Mouse (Mus musculus): Measurements from ENCODE around the gene Arhgap20. TPM values are rescaled to one million over a fixed set of nuclear protein-coding genes. Genes with fewer than 3 reads are reported as not detected.

The Arhgap20 gene
- 0.37 TPM in 1 of 2 replicates, not detected in the other for polyA plus RNA-seq (2011; ENCODE audit: insufficient read depth, insufficient read length, low replicate concordance, missing spikeins)

DNA sequence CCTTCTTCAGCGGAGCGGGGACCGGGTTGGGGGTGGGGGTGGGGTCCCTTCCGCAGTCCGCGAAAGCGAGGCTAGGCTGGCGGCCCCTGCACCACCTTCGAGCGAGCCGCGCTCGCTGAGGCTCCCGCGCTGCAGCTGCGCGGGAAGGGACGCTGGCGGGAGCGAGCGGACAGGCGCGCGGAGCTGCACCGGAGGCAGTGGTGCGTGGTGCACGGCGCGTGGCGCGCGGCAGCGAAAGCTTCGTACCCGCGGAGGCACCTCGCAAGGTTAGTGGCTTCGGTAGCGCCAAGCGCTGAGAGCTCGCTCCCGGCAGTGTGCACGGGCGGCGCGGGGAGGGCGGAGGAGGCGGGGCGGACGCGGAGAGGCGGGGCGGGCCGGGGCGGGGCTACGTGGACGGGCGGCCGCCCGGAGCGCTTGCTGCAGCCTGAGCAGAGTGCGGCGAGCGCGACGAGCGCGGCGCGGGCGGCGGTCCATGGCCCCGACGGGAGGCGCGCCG is at the start of gene Arhgap20:
TSS of gene Arhgap20 (plus strand) at position 417 of the 496 bp plus-strand sequence.
- TF ChIP-seq POLR2A (IDR thresholded peaks at IDR 0.05; ENCODE audit: borderline replicate concordance, control insufficient read depth, low read depth, low read length) = no peak
- TF ChIP-seq CTCF (IDR thresholded peaks at IDR 0.05; ENCODE audit: control insufficient read depth, insufficient read depth, low read length) = no peak
- no peak within 1 kb of the TSS for H3K27ac ChIP-seq (ENCODE audit: control insufficient read depth, insufficient read depth, low read depth, low read length, poor library complexity)
- under 1% methylated on average over 54 of the region's 77 CpGs for WGBS
- no peaks in the 10 kb centered on the region for H3K4me1 ChIP-seq (ENCODE audit: control insufficient read depth, insufficient read depth, low read length)
- peak within 1 kb of the TSS; percentile 54 for H3K4me3 ChIP-seq (replicated peaks; ENCODE audit: control insufficient read depth, low read depth, low read length)

- Histone ChIP-seq H3K27ac (ENCODE audit: control insufficient read depth, insufficient read depth, low read depth, low read length, poor library complexity) (no peak overlapping the region), H3K4me3 (replicated peaks; ENCODE audit: control insufficient read depth, low read depth, low read length) (no peak overlapping the region), H3K4me1 (ENCODE audit: control insufficient read depth, insufficient read depth, low read length) (no peaks in the 10 kb centered on the region)
- TF ChIP-seq CTCF (IDR thresholded peaks at IDR 0.05; ENCODE audit: control insufficient read depth, insufficient read depth, low read length) (no peak), POLR2A (IDR thresholded peaks at IDR 0.05; ENCODE audit: borderline replicate concordance, control insufficient read depth, low read depth, low read length) (no peak)
- WGBS = 75% methylated on average over 3 of the region's 3 CpGs
Observed at GRCm38 (mm10) chr9:51718793-51719192, 46.3 kb upstream of the Arhgap20 start.

GRCm38 (mm10) chr9:51727960-51728359 is 37.2 kb upstream of the Arhgap20 start:
- no peak overlapping the region for H3K27ac ChIP-seq (ENCODE audit: control insufficient read depth, insufficient read depth, low read depth, low read length, poor library complexity)
- TF ChIP-seq POLR2A (IDR thresholded peaks at IDR 0.05; ENCODE audit: borderline replicate concordance, control insufficient read depth, low read depth, low read length) = no peak
- TF ChIP-seq CTCF (IDR thresholded peaks at IDR 0.05; ENCODE audit: control insufficient read depth, insufficient read depth, low read length) = no peak
- H3K4me3 ChIP-seq (replicated peaks; ENCODE audit: control insufficient read depth, low read depth, low read length) = no peak overlapping the region
- H3K4me1 ChIP-seq (ENCODE audit: control insufficient read depth, insufficient read depth, low read length) = no peaks in the 10 kb centered on the region
- 32% methylated on average over 6 of the region's 6 CpGs for WGBS

- no peak overlapping the region for H3K27ac ChIP-seq (ENCODE audit: control insufficient read depth, insufficient read depth, low read depth, low read length, poor library complexity)
- 73% methylated on average over 9 of the region's 9 CpGs for WGBS
- no peaks in the 10 kb centered on the region for H3K4me1 ChIP-seq (ENCODE audit: control insufficient read depth, insufficient read depth, low read length)
- no peak for TF ChIP-seq POLR2A (IDR thresholded peaks at IDR 0.05; ENCODE audit: borderline replicate concordance, control insufficient read depth, low read depth, low read length)
- TF ChIP-seq CTCF (IDR thresholded peaks at IDR 0.05; ENCODE audit: control insufficient read depth, insufficient read depth, low read length) = no peak
- H3K4me3 ChIP-seq (replicated peaks; ENCODE audit: control insufficient read depth, low read depth, low read length) = no peak overlapping the region
Observed at GRCm38 (mm10) chr9:51735180-51736034, 29.7 kb upstream of the Arhgap20 start.

DNA sequence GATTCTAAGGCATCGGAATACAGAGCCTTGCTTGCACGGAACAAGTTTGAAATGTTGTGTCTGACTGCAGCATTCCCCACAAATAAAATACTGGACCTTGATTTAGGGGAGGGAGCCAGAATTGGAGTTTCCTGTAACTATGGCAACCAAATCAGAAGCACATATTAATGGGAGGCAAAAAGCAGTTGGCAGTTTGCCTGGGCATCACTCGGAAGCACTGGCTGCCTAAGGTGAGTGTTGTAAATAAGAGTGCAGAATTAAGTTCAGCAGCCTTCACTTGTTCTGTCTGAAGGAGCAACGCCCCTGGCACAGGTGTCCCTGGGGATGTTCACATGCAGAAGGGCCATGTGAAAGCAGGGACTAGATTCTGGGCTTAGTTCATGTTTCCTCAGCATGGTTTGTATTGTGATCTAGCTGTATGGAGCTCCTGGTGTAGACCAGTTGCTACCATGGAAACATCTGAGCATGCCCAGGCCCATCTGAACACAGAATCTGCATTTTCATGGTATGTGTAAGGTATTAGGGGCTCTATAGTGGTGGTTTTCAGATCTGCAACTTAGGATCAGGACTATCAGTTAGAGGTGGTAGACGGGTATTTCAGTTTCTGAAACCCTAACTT is 28.3 kb upstream of the Arhgap20 start:
- TF ChIP-seq CTCF (IDR thresholded peaks at IDR 0.05; ENCODE audit: control insufficient read depth, insufficient read depth, low read length) = no peak
- TF ChIP-seq POLR2A (IDR thresholded peaks at IDR 0.05; ENCODE audit: borderline replicate concordance, control insufficient read depth, low read depth, low read length) = no peak
- WGBS = 77% methylated on average over 5 of the region's 5 CpGs

DNA sequence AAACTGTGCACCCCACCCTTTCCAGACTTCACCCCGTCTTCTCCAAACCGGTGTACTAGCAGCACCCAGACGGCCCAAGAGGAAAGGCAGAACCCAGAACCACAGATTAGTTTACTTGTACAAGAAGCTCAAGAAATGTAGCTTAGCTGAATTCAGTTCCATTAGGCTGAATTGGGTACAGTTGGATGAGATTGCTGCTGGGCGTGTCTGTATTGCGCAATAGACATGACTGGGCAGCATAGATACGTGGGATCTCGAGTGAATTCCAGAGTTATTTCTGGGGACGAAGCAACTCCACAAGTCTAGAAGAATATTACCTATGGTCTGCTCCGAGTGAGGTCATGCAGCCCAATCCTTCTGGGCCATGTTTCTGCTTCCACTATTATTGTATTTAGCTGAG is 26.8 kb upstream of the Arhgap20 start:
- 78% methylated on average over 9 of the region's 9 CpGs for WGBS
- H3K27ac ChIP-seq (ENCODE audit: control insufficient read depth, insufficient read depth, low read depth, low read length, poor library complexity) = no peak overlapping the region
- H3K4me1 ChIP-seq (ENCODE audit: control insufficient read depth, insufficient read depth, low read length) = no peaks in the 10 kb centered on the region
- TF ChIP-seq CTCF (IDR thresholded peaks at IDR 0.05; ENCODE audit: control insufficient read depth, insufficient read depth, low read length) (no peak), POLR2A (IDR thresholded peaks at IDR 0.05; ENCODE audit: borderline replicate concordance, control insufficient read depth, low read depth, low read length) (no peak)
- H3K4me3 ChIP-seq (replicated peaks; ENCODE audit: control insufficient read depth, low read depth, low read length) = no peak overlapping the region

More for the DNA sequence above, 28.3 kb upstream of the Arhgap20 start:
- H3K4me1 ChIP-seq (ENCODE audit: control insufficient read depth, insufficient read depth, low read length) = no peaks in the 10 kb centered on the region
- no peak overlapping the region for H3K4me3 ChIP-seq (replicated peaks; ENCODE audit: control insufficient read depth, low read depth, low read length)
- no peak overlapping the region for H3K27ac ChIP-seq (ENCODE audit: control insufficient read depth, insufficient read depth, low read depth, low read length, poor library complexity)

DNA sequence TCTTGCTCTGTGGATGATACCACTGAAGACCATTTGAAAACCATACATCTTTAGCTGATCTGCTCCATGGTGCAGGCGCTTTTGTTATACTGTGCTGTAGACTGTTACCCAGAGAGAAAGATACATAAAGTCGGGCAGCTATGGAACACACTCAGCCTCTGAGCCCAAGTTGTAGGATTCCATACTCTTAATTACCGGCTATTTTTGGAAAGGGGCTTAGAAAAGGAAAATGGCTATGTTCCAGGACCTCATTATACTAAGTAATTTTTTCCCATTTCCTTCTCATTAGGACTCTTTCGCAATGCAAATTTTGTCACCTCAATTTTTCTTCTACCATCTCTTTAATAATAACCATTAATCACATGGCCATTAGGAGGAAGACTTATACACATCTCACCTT is 25.3 kb upstream of the Arhgap20 start:
- H3K4me1 ChIP-seq (ENCODE audit: control insufficient read depth, insufficient read depth, low read length) = no peaks in the 10 kb centered on the region
- no peak for TF ChIP-seq POLR2A (IDR thresholded peaks at IDR 0.05; ENCODE audit: borderline replicate concordance, control insufficient read depth, low read depth, low read length)
- TF ChIP-seq CTCF (IDR thresholded peaks at IDR 0.05; ENCODE audit: control insufficient read depth, insufficient read depth, low read length) = no peak
- 78% methylated on average over 4 of the region's 4 CpGs for WGBS
- no peak overlapping the region for H3K4me3 ChIP-seq (replicated peaks; ENCODE audit: control insufficient read depth, low read depth, low read length)
- no peak overlapping the region for H3K27ac ChIP-seq (ENCODE audit: control insufficient read depth, insufficient read depth, low read depth, low read length, poor library complexity)

DNA sequence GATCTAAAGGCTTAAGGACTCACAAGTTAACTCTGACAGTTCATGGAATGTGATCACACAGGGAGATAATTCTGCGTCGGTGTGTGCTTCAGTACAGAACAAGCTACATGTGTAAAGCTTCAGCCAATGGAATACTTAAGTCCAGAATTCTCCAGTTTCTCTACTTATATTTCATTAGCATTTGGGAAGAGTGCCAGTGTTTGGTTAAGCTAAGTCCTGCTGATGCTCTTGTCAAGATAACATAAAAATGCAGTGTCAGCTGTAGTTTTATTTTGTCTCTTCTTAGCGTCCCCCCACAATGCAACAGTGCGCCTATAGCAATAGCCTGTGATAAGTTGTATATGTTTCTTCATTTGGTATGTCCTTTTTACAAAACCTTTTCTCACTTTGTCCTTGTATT is 15.0 kb upstream of the Arhgap20 start:
- WGBS = 84% methylated on average over 4 of the region's 4 CpGs

More for the DNA sequence above, 15.0 kb upstream of the Arhgap20 start:
- TF ChIP-seq POLR2A (IDR thresholded peaks at IDR 0.05; ENCODE audit: borderline replicate concordance, control insufficient read depth, low read depth, low read length) (no peak), CTCF (IDR thresholded peaks at IDR 0.05; ENCODE audit: control insufficient read depth, insufficient read depth, low read length) (no peak)
- Histone ChIP-seq H3K4me3 (replicated peaks; ENCODE audit: control insufficient read depth, low read depth, low read length) (no peak overlapping the region), H3K4me1 (ENCODE audit: control insufficient read depth, insufficient read depth, low read length) (no peaks in the 10 kb centered on the region), H3K27ac (ENCODE audit: control insufficient read depth, insufficient read depth, low read depth, low read length, poor library complexity) (no peak overlapping the region)

All from bone marrow, adult 2 months (tissue).